Mouse (Mus musculus): Measurements from ENCODE around the gene Asb18.

Asb18 gene

DNA sequence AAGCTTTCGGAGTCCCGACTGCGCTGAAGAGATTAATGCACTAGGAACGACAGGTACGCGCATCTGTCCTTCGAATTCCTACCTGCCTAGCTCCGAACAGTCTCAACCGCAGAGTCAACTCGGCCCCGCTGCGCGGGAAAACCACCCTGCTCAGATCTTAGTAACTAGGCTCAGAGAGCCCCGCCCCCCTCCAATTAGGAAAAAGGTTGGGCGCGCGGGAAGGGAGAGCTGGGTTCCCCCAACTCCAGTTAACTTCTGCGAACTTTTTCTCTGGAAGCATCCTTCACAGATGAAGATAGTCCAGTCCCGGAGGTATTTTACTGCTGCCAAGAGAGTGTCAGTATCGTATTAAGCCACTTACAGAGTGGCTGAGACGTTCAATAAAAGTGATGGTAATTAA, 80.7 kb downstream of the Asb18 start:
- in situ Hi-C loops (cut with MboI, MseI) = no loop called here

DNA sequence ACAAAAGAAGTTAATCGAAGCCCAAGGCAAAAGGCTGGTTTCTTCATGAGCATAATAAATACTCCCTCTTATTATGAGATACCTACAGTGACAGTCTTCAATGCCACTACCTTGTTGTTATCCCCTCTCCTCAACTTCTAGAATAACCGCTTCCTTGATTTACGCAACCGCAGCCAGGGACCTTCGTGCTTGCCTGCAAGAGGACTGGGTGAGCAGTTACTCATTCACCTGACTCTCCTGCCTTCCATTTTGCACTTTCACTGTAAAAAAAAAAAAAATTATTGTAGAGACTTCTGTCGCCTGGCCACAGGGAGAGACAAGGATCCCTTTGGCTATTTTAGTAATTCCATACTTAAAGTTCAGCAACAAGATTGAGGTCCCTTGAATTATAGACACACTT, 81.4 kb downstream of the Asb18 start:
- in situ Hi-C loops (cut with MboI, MseI) = no loop called here

DNA sequence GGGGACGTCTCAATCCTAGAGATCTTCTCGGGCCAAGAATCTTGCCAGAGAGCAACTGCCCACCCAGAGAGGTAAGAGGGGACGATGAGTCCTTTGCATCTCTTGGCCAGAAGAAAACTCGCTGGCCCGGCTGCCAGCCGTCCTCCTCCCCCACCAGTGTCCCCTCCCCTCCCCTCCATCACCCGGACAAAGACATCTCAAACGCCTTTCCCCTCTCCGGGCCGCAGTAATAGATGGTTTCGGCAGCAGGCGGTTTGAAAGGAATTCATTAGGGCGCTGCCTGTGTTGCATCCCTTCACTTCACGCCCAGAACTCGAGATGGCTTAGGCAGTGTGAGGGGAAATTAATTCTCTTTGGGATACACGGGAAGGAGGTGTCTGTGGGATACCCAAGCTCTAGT, 81.8 kb downstream of the Asb18 start:
- in situ Hi-C loops (cut with MboI, MseI) = no loop called here

DNA sequence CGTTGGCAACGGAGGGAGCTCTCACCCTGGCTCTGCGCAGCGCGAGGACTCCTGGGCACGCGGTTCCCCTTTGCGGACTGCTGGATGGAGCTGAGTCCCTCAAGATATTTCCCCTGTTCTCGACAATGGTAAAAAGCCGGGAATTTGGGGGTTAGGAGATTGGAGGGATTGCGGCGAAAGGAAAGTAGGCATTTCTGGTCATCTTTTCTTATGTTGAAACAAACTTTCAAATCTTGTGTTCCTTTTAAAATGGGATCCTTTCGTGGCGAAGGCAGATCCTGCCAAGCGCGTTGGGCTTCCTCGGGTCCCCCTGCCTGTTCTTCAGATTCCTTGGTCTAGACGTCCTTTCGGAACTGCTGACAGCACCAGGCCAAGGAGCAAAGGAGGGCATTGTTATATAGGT, 82.4 kb downstream of the Asb18 start:
- in situ Hi-C loops (cut with MboI, MseI) = no loop called here

DNA sequence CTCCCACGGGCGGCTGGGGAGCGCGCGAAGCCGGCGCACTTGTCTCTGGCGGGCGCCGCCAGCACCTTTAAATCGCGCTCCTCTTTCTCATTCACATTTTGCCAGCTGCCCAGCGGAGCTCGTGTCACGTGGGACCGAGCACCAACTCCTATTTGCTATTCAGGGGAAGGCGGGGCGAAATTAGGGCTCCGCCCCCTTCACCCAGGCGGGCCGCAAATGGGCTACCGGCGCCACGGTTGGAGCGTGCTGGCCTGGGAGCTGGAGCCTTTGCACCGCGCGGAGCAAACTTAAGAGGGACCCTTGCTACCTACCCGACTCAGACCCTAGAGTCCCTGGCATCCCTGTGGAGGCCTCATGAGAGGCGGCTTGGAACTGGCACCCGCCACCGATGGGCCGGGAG, 83.3 kb downstream of the Asb18 start, which contains the start of gene Gbx2:
Gbx2 (minus strand) TSS at position 60 of the 400 bp plus-strand sequence.
- in situ Hi-C loops (cut with MboI, MseI) = no loop called here

DNA sequence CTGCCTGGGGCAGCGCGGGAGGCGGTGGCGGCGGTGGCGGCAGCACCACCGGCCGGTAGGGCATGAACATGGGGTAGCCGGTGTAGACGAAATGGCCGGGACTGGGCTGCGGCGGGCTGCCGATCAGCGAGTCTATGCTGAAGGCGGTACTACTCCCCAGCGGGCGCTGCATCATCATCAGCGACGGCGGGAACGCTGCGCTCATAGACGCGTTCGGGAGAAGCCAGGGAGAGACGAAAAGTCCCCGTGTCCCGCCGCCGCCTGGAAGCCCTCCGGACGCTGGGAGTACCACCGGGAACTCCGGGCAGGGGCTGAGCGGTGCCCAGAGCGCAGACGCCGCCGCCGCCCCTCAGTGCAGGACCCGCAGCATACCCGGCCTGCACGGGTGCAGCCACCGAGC, 83.9 kb downstream of the Asb18 start:
- in situ Hi-C loops (cut with MboI, MseI) = no loop called here

DNA sequence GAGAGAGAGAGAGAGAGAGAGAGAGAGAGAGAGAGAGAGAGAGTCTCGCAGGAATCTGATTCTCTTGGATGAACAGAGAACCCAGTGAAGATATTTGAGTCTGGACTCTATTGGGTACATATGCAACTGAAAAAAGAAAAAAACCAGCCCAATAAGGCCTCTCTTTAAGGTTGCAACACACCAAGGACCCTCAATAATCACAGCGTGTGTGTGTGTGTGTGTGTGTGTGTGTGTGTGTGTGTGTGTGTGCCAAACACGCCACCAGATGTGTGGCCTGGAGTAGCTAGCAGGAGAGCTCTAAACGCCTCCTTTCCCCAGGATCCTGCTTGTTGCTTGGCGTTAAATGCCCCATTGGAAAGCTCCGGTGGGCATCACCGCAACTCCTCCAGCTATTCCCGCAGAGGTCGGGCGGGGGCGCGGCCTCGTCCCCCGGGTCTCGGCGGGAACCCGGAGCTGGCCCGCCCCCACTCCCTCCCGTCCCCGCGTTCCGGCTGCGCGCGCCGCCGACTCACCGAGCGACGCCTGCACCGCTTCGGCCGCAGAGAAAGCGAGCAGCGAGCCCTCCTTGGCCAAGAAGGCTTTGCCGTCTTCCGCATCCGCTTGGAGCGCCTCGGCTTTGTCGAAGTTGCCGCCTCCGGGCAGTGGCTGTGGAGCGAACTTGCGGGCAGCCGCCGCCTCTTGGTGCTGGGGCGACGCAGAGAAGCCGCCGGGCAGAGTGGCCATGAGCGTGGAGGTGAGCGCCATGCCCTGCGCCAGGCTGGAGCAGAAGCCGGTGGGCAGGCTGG, 84.6 kb downstream of the Asb18 start:
- in situ Hi-C loops (cut with MboI, MseI) = no loop called here

DNA sequence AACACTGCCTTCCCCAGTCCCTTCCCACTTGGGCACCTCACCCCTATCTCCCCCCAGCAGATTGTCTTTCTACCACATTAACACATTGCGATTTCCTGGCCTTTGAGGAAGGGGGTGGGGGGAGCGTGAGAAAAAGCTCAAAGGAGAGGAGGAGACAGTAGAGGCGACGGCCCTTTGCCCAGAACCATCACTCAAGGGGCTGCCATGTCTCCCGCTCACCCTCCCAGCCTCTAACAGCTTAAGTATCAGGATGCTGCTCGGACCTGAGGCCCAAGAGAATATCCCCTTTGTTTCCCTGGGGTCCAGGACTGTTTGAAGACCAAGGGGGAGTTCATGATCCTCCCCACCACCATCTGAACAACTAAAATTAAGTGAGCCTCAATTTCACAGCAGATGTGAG, 85.3 kb downstream of the Asb18 start:
- in situ Hi-C loops (cut with MboI, MseI) = no loop called here

DNA sequence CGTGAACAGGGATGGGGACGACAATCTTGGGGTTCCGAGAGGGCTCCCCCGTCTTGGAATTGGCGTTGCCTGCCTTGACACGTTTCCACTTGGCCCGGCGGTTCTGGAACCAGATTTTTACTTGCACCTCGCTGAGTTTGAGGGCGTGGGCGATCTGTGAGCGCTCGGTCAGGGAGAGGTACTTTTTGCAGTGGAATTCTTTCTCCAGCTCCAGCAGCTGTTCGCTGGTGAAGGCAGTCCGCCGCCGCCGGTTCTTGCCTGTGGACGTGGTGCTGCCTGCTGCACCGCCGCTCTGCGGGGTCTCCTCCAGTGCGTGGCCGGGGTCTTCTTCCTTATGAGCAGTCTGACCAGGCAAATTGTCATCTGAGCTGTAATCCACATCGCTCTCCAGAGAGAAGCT, 85.8 kb downstream of the Asb18 start:
- in situ Hi-C loops (cut with MboI, MseI) = no loop called here

DNA sequence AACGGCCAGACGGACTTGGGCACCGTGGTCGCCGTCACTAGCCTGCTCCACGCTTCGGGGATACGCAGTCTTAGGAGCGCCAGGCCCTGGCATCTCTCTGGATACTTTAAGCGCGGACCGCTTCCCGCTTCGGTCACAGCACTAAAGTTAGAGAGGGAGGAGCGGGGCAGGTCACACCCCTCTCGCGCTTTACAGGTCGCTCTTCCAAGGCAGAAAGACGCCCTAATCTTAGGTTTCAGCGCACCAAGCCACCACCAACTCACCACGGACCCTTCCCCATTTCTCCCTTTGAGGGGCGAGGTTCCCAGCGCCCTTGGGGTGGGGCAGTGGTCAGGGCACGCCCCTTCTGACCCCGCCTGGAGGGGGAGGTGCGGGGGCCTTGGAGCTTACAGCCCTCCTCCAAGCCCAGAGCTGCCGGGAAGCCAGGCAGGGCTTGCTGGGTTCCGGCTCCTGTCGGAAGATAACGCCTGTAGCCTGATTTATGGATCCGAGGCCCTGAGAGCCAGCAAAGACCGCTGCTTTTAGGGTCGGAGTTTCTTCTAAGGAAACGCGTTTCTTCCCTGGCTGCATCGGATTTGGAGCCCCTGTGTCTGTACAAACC, 87.3 kb downstream of the Asb18 start:
- in situ Hi-C loops (cut with MboI, MseI) = no loop called here

DNA sequence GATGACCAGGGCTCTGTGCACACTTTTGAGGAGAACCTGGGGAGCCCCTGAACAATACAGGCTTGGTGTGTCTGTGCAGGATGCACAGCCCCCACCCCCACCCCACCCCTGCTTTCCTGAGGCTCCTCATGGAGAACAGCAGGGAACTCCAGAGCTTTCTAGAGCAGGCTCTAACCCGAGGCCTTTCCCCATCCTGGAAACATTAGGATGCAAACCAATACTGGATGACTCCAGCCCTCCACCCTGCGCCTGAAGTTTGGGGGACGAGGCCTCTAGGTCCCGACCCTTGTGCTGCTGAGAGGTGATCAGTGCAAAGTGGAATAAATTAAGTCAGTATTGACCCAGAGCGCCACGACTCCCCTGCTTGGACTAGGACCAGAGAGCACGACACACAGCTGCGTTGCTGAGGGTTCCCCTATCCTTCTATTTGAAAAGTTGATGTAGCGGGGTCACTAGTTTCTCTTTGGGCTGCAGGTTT, 87.8 kb downstream of the Asb18 start:
- in situ Hi-C loops (cut with MboI, MseI) = no loop called here

DNA sequence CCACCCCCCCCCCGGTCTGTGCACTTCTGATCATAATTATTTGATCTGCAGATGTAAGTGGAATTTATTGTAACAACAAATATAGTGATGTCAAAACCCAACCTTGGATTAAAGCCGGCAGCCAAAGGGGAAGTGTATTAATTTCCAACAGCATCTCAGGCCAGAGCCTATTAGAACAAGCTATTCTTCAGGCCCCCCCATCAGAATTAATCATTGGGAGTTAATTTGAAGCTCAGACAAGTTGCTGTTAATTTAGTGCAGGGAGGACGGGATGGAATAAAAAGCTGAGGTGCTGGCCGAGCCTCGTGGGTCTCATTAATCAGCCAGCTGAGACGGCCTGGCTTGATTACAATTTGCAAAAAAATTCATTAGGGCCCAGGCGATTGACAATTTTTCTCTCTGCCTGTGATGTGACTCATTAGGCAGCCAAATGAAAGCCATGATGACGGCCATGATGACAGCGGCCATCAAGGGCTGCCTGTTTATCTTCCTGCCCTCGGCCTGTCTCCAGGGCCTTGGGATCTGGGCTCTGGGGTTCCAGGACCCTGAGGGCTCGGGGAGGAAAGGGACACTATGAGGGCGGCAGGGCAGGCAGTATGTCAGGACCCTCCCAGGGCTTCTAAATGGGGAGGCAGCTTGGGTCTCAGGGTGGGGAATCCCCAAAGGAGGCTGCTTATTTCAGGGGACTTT, 88.8 kb downstream of the Asb18 start:
- in situ Hi-C loops (cut with MboI, MseI) = no loop called here

DNA sequence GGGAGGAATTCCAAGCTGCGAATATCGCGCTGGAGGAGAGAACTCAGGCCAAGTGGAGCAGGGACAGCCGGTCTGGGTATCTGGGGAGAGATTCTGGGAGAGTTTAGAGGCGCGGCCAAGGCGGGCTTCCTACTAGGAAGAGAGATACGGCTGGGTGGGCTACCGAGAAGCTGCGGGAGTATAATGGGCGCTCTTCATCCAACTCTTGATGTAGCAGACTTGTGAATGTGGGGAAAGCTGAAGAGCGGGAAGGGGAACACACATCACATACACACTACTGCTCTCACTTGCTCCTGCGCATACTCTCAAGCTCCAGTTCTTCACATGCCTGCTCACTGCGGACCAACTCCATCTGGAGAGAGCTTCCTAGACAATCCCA, 90.8 kb downstream of the Asb18 start:
- in situ Hi-C loops (cut with MboI, MseI) = no loop called here

DNA sequence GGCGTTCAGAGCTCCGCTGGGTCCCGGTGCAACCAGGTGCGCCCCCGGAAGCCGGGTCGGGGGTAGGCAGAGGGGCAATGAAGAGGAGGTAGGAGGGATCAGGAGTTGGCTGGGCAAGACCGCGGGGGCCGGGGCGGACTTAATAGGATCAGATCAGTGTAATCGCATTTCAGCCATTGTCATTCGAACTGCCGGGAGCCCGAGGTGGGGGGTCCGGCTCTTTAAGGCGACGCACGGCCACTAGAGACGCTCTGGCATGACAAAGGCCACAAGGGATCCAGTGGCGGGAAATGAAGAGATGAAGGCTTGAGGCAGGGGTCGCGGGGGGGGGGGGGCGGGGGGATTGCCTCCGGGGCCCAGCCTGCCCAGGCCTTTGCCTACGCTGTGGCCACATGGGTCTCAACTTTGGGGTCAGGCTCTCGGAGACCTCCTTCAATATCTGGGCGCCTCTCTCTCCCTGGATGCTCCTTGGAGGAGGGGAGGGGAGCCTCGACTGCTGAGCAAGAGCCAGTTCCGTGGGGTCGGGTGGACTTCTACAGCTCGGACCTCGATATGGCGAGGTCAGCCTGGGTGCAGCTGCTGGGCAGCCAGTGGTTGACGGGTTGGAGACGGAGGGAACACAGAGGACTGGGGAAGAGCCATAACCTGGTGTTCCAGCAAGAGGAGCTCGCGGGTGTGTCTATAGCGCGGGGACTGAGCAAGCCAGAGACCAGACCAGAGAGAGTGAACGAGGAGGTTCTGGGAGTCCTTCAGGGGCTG, 91.4 kb downstream of the Asb18 start:
- in situ Hi-C loops (cut with MboI, MseI) = no loop called here

DNA sequence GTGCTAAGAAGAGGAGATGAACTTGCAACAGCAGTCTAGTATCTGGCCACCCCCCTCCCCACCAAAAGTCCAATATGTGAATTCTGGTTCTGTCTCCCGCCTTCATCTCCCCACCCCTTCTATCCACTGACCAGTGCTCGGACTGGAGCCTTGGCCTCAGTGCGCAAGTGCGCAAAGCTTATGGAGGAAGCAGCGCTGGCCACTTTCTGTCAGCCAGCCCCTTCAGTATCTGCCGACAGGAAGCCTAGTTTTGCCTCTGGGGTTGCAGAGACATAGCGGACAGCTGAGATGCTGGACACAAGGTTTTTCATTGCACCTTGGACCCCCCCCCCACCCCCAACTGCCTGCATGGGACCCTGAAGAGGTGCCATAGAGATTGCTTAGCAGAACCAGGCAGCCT, 92.2 kb downstream of the Asb18 start:
- in situ Hi-C loops (cut with MboI, MseI) = no loop called here

DNA sequence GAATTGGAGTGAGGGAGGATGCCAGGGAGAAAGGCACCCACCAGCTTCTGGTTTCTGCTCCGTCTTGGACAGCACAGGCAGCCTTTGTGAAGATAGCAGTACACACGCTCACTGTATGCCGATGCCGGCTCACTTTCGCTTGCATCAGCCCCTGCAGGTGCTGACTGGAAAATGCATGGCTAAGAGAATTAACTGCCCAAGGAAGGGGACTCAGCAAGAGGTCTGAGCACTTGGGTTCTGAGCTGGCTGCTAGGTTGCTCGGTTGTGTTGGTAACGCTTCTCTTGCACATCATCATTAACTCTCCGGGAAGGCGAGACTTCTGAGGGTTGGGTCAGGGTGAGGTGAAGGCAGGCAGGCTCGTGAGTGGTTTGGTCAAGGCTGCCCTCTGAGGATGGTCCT, 92.7 kb downstream of the Asb18 start:
- in situ Hi-C loops (cut with MboI, MseI) = no loop called here

DNA sequence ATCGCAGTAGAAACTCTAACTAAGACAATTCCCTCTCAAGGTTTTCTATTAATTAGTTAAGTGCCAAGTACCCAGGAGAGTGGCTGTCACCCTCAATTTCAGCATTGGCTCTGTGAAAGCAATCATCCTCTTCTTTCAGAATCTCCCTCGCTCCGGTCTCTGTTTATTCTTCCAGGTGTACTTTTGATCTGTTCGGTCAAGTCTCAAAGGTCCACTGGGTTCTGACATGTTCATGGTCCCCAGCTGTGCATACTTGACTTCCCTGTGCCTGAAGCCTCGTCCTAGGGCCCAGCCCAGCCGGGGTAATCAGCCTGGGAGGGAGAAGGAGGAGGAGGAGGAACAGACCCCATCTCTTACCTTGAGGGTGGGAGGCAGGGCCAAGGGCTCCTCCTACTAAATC, 95.3 kb downstream of the Asb18 start:
- in situ Hi-C loops (cut with MboI, MseI) = no loop called here

DNA sequence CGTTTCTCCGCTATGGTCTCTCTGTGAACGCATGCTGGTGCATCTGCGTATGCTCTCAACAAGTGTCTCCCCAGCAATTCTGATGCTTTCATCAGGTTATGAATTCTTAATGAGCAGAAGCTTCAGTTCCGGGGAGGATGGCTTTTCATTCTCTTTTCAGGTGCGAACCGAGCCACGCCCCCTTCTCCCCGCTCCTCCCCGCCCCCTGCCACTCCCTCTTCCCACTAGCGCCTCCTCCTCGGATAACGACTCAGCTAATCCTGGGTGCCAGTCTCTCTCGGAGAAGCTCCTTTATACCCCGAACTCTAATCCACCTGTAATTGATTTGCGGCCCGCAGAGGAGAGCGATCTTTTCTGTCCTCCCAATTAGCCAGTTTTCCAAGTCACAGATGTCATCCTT, 96.4 kb downstream of the Asb18 start:
- in situ Hi-C loops (cut with MboI, MseI) = no loop called here

DNA sequence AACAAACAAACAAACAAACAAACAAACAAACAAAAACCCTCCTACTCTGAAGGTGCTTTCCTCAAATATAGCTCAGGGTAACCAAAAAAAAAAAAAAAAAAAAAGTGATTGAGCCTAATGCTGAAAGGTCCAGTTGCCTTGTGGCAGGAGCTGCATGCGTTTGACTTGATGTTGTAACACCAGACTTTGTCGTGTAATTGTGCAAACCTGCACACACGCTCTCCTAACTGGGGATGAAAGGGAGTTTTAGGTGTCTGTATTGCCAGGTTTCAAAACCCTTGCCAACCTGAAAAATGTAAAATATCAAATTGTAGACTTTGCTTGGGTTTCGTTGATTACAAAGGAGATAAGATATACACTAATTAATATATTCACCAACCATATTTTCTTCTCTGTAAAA, 100.9 kb downstream of the Asb18 start:
- in situ Hi-C loops (cut with MboI, MseI) = no loop called here

DNA sequence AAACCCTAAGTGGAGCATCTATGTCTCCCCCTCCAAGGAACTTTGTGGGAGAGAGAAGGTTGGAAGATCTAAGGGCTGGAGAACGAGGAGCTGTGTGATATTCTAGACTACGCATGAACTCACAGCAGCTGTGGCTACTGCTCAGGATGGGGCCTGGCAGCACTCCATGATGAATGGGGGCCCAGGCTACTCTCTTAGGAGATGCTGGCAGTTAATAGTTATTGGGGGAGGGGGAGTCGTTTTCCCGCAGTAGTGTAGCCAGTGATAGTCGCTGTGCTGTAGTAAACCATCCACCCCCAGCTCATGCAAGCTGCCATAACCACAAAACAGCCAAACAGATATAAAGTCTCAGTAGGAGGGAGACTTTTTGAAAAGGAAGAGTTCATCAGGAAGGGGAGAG, 102.1 kb downstream of the Asb18 start:
- in situ Hi-C loops (cut with MboI, MseI) = no loop called here

DNA sequence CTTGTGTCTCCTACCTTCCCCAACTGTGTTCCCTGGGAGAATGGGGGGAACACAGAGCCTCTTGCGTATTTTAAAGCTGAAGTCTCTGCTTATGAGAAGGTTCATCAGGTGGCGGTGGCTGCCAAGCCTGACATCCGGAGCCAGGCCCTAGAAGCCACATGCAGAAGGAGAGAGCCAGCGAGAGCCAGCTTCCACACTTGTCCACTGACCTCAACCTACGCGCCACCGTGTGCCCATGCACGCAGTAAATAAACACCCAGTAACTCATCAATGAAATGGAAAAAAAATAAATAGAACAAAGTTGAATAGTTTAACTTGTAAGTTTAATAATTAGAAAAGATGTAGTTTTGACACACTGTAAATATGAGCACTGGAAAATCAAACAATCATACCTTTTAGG, 104.7 kb downstream of the Asb18 start:
- in situ Hi-C loops (cut with MboI, MseI) = no loop called here

DNA sequence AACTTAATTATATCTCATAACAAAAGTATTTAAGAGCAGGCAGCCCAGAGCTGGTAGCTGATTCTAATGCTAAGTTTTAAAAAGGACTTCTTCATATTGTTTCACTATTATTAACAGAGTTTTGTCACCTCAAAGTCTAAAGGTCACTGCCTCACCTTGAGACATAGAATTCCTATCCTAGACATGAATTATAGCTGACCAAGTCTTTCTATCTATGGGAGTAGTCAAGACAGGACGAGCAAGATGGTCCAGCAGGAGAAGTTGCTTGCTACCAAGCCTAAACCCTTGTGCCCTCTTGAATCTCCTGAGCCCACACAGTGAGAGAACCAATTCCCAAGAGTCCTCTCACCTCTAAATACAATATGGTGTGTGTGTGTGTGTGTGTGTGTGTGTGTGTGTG, 111.8 kb downstream of the Asb18 start:
- in situ Hi-C loops (cut with MboI, MseI) = no loop called here

All from T-helper 2 cell (primary cell).